Mouse (Mus musculus) embryonic fibroblast, embryonic 13.5 days (primary cell): ENCODE results near the gene Palld. TPM values are rescaled to one million over a fixed set of nuclear protein-coding genes. Genes with fewer than 3 reads are reported as not detected.

Source experiments
- H3K27ac ChIP-seq: 2 replicates; pipeline ENCODE4 v1.5.1; 2012; ENCODE audit warnings: low read length, control low read depth, inconsistent platforms; ENCODE audit not compliant: insufficient read depth
- H3K4me1 ChIP-seq: 2 replicates; pipeline ENCODE4 v1.6.1; 2011; ENCODE audit warnings: low read length; ENCODE audit not compliant: control insufficient read depth, insufficient read depth
- H3K4me3 ChIP-seq: 2 replicates; pipeline ENCODE4 v1.5.1; 2011; ENCODE audit warnings: mild to moderate bottlenecking, control low read depth, low read length; ENCODE audit not compliant: insufficient read depth
- CTCF ChIP-seq: IDR thresholded peaks from 2 replicates; pipeline ENCODE4 v1.5.1; 2011; ENCODE audit warnings: mild to moderate bottlenecking, control low read depth, low read length, moderate library complexity, borderline replicate concordance; ENCODE audit not compliant: insufficient read depth
- POLR2A ChIP-seq: IDR thresholded peaks from 2 replicates; pipeline ENCODE4 v1.6.1; 2011; ENCODE audit warnings: low read depth, mild to moderate bottlenecking, control low read depth, low read length, moderate library complexity
- polyA plus RNA-seq: library from polyadenylated mRNA; stranded (reverse); fragments of >200 nt; gene quantifications from 2 replicates; pipeline ENCODE4 v1.2.4, GENCODE M21; 2011; ENCODE audit warnings: low read depth; ENCODE audit not compliant: missing spikeins, insufficient read length

Palld gene
- polyA plus RNA-seq = 228 and 344 TPM in 2 replicates

DNA sequence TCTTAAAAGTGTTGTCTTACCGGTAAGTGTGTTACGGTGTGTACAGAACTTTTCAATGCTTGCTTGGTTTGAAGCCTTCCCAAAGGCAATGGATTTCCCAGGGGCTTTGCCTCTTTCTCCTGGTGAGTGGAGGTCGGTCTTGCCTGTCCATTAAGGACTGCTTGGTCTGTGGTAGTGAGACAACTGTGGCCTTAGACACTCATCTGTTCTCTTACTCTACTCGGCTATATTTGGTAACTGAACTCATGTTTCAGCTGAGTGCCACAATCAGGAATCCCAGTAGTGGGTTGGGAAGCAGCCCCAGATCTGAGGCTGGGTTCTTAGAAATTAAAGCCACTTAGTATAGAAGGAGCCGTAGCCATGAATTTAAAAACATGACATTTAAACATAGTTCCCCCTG is at the start of gene Palld:
Gene Palld (minus strand): TSS at position 170 of the 400 bp plus-strand sequence.
- Histone ChIP-seq H3K4me1 (no peaks in the 10 kb centered on the region), H3K4me3 (no peak within 1 kb of the TSS), H3K27ac (no peak within 1 kb of the TSS)
- TF ChIP-seq POLR2A (no peak), CTCF (no peak)

DNA sequence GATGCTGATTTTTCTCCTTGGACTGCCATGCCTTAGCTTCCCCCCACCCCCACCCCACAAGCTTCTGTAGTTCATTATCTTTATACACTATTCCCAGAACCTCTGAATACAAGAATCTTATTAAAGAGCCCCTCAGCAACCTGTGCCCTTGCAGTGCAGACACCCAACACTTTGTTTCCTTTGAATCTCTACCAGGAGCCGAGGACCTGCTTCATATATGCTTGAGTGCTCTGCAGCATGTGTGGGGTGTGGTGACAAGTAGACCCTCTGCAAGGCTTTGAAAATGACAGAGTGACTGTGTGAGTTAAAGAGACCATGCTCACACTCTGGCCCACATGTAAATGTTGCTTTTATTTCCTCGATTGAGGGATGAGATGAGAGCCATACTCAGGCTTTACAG is 35.1 kb upstream of the Palld start:
- TF ChIP-seq CTCF (no peak), POLR2A (no peak)
- Histone ChIP-seq H3K4me1 (no peaks in the 10 kb centered on the region), H3K4me3 (no peak overlapping the region), H3K27ac (no peak overlapping the region)

DNA sequence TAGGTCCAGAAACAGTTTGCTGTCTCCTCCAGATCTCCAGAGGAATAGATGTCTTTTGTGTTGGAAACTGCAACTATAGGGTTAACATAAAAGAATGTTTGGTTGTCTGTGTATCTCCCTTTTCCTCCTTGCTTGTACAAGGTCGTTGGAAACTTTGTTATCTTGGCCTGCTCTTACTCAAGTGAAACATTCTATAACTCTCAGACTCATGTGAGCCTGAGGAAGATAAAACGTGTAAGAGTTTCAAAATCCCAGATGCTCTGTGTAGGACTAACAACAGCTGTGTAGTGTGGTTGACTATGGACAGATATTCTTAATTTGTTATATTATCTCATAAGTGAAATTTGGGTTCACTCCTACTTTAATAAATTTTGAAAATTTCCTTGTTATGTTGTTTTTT is 30.8 kb upstream of the Palld start:
- Histone ChIP-seq H3K27ac (no peak overlapping the region), H3K4me1 (no peaks in the 10 kb centered on the region), H3K4me3 (no peak overlapping the region)
- TF ChIP-seq CTCF (no peak), POLR2A (no peak)

DNA sequence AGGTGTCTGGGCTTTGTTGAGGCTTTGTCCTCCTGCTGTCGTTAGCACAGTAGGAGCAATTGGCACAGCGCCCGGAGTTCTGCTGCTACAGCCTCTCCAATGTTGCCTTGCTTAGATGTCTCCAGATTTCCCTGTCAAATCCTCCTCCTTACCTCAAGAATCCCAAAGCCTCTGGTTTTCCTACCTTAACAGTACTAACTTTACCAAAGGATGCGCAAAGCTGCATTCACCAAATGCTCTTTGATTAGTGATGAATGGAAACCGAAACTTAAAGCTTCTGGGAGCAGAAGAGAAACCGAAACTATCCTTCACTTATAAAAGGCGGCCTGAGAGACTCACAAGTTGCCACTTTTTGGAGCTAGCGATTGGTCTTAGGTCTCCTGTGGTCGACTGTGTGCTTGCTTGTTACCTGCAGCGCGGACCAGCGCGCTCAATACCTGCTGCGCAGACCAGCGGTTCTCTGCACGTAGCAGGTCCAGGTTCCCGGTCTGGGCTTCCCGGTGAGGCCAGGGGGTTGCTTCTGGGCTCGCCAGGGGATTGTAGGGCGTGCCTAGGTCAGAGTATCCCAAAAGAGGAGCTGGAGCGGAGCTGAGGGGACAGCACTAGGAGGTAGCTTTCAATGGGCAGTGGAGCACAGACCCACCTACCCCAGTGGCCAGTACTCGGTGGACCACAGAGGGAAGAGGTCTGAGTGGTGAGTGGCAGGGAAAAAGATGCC is 25.4 kb upstream of the Palld start, which contains the start of gene Ddx60:
Gene Ddx60 (plus strand): TSS at position 311 of the 718 bp plus-strand sequence.
- no peak; the same call in 1 of the 2 replicates for TF ChIP-seq POLR2A
- no peak for TF ChIP-seq CTCF
- Histone ChIP-seq H3K4me1 (no peaks in the 10 kb centered on the region; the same call in 1 of the 2 replicates), H3K4me3 (peak within 1 kb of the TSS; percentile 80), H3K27ac (no peak within 1 kb of the TSS)

DNA sequence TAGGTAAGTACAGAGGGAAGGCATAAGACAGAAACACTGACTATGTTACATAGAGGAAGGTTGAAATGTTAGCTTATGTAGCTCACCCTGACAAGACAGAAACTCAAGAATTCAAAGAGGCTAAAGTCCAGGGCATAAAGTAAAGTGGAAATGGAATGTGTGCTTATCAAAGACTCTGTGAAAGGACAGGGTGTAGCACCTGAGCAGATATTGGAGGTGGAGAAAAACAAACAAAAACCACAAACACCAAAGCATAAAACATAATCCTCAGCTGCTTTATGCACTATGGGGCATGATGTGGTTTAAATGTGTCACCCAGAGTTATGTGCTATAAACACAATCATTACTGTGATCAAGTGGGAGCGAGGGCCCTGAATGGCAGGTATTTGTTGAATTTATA is 22.0 kb upstream of the Palld start:
- no peak overlapping the region for H3K4me3 ChIP-seq
- H3K4me1 ChIP-seq = no peaks in the 10 kb centered on the region; the same call in 1 of the 2 replicates
- TF ChIP-seq CTCF (no peak), POLR2A (no peak)
- no peak overlapping the region for H3K27ac ChIP-seq

DNA sequence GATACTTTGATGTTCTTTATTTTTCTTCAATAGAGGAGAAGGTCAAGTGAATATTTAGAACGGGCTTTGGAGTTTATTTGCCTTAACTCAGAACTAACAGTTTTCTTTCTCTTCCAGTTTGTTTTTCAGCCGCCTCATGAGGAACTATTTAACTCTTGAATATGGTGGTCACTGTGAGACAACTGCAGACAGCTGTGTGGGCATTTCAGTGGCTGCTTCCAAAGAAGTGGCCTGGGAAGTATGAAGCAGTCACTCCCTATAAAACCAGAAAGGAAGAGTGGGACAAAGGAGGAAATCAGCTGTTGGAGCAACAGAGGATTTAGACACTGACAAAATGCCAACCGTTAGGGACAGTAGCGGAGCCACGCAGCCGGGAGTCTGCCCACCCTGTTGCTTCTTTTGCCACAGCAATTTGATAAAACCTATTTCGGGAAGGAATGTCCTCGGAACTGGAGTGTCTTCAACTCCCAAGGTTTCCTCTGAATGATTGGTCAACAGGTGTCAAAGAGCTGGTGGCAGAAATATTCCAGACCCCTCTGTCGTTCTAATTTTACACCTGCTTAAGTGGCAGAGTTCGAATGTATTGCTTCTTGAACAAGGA is 19.1 kb upstream of the Palld start:
- no peak for TF ChIP-seq CTCF
- no peak for TF ChIP-seq POLR2A
- H3K4me1 ChIP-seq = no peaks in the 10 kb centered on the region

DNA sequence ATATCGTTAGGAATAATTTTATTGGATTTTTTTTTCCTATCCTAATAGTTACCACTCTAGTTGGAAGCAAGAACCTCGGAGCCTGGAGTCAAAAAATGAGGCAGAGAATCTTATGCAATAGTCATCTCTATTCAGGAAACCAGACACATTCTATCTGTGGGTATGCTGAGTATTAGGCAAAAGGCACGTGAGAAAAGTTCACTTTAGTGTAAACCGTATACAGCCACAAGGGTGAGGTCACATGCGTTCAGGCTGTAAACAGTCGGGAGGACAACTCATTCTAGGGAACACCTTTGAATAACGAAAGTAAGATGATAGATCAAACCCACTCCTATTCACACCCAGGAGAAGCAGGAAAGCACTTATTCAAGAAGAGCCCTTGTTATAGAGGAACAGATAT is 17.9 kb upstream of the Palld start:
- Histone ChIP-seq H3K4me3 (no peak overlapping the region), H3K4me1 (no peaks in the 10 kb centered on the region), H3K27ac (no peak overlapping the region)
- no peak for TF ChIP-seq CTCF
- no peak for TF ChIP-seq POLR2A

More for the DNA sequence above, 19.1 kb upstream of the Palld start:
- Histone ChIP-seq H3K4me3 (no peak overlapping the region), H3K27ac (no peak overlapping the region)

DNA sequence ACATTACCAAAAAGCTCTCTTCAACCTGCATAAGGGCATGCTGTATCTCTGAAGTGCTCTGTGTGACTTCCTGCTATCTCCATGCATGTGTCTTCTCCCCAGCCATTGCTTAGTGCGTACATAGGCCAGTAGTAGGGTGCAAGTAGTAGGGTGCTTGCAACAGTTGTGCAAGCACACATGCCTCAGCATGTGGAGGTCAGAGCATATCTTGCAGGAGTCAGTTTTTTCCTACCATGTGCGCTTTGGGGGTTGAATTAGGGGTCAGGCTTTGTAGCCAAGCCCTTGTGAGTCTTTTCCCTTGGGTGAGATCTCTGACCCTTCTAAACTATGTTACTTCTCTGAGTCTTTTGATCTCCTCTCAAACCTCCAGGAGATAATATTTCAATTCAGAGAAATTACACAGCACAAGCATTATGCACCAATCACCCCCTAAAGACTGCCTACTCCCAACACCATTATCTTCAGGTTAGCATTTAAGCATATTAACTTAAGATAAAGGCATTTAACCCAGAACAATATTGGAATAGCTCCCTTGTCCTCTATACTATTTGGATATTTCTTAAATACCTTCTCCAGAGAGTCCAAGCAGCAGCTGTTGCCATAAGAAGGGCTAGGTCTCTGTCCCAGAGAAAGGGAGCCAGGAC is 16.8 kb upstream of the Palld start:
- Histone ChIP-seq H3K27ac (no peak overlapping the region), H3K4me3 (no peak overlapping the region), H3K4me1 (no peaks in the 10 kb centered on the region)
- TF ChIP-seq CTCF (no peak), POLR2A (no peak)

DNA sequence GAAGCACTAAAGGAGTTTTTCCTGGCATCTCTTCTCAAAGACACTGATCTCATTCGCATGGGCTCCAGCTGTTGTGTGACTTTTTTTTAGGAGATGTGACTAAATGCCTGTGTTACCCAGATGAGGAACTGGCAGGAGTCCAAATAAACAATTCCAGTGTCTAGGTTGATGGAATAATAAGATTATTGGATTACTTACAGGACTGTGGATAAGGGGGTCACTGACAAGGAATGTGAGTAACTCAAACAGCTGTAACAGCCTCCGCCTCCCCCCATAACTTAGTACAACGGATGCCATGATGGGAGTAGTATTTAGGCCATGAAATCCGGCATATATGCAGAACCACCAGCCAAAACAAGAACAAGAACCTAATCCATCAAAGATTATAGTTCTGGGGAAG is 14.8 kb upstream of the Palld start:
- no peak overlapping the region for H3K4me3 ChIP-seq
- no peak overlapping the region for H3K27ac ChIP-seq
- TF ChIP-seq CTCF (no peak), POLR2A (no peak)
- no peaks in the 10 kb centered on the region for H3K4me1 ChIP-seq

DNA sequence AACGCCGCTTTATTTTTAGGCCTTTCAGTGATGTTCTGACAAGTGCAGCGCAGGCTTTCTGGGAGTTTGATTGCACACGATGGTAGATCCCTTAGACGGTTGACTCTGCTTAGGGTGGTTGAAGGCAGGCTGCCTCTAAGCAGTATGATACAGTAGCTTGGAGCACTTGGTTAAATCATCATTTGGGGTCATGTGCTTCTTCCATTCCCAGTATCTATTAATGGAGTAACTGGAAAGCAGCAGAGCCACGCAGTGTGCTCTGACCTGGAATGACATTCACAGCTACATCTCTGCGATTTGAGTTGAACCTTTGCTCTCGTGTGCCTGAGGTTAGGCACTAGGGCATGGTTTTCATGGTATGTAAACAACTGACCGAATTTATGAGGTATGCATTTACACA is 11.5 kb upstream of the Palld start:
- TF ChIP-seq POLR2A (no peak), CTCF (no peak)
- Histone ChIP-seq H3K4me3 (no peak overlapping the region), H3K4me1 (no peaks in the 10 kb centered on the region), H3K27ac (no peak overlapping the region)
